Mouse (Mus musculus) MEL (cell line): ENCODE data around the gene Klhl21. TPM values are rescaled to one million over a fixed set of nuclear protein-coding genes. Genes with fewer than 3 reads are reported as not detected.

Experiments
- DNase-seq: peaks from one replicate; pipeline ENCODE4 v3.0.0; 2011; ENCODE audit warnings: low read depth, low spot score
- H3K27ac ChIP-seq: 2 replicates; pipeline ENCODE4 v1.5.1; 2012; ENCODE audit warnings: low read depth, mild to moderate bottlenecking, control low read depth, low read length, moderate library complexity; ENCODE audit not compliant: control insufficient read depth
- H3K27me3 ChIP-seq, 2 experiments: fragments of 150-350 bp in 1 of 2; sonication (generic) in 1 of 2; 2 replicates each; pipeline ENCODE4 v1.6.1; 2012; ENCODE audit warnings: low read length in 2 of 2, mild to moderate bottlenecking in 2 of 2, improper control_type of control experiment in 1 of 2, moderate library complexity in 1 of 2; ENCODE audit not compliant: insufficient read depth in 2 of 2, control insufficient read depth in 1 of 2
- H3K36me3 ChIP-seq, 2 experiments: 2 replicates each; pipeline ENCODE4 v1.6.1; 2012 to 2014; ENCODE audit warnings: low read length in 2 of 2, improper control_type of control experiment in 1 of 2, inconsistent platforms in 1 of 2, mild to moderate bottlenecking in 1 of 2; ENCODE audit not compliant: insufficient read depth in 2 of 2, control insufficient read depth in 1 of 2
- H3K4me1 ChIP-seq, 2 experiments: fragments of 150-350 bp in 1 of 2; sonication (generic) in 1 of 2; 2 replicates each; pipeline ENCODE4 v1.6.1; 2012; ENCODE audit warnings: low read length in 2 of 2, improper control_type of control experiment in 1 of 2, mild to moderate bottlenecking in 1 of 2; ENCODE audit not compliant: insufficient read depth in 2 of 2, control insufficient read depth in 1 of 2
- H3K4me3 ChIP-seq, 2 experiments: fragments of 150-350 bp in 1 of 2; sonication (generic) in 1 of 2; 2 replicates each; pipeline ENCODE4 v1.5.1; 2012; ENCODE audit warnings: low read depth in 2 of 2, low read length in 2 of 2, mild to moderate bottlenecking in 2 of 2, moderate library complexity in 2 of 2, control low read depth in 1 of 2, improper control_type of control experiment in 1 of 2; ENCODE audit not compliant: control insufficient read depth in 1 of 2, insufficient read depth in 1 of 2
- H3K79me2 ChIP-seq: 2 replicates; pipeline ENCODE4 v1.6.1; 2012; ENCODE audit warnings: mild to moderate bottlenecking, low read length, moderate library complexity; ENCODE audit not compliant: control insufficient read depth, poor library complexity, insufficient read depth
- H3K9ac ChIP-seq: 2 replicates; pipeline ENCODE4 v1.6.1; 2012; ENCODE audit warnings: low read depth, mild to moderate bottlenecking, control low read depth, low read length, moderate library complexity; ENCODE audit not compliant: control insufficient read depth, poor library complexity, severe bottlenecking
- H3K9me3 ChIP-seq: fragments of 150-350 bp; sonication (generic); replicated peaks from 2 replicates; pipeline ENCODE4 v1.6.1; 2012; ENCODE audit warnings: mild to moderate bottlenecking, low read length, improper control_type of control experiment, moderate library complexity; ENCODE audit not compliant: insufficient read depth
- CHD2 ChIP-seq: IDR thresholded peaks from 2 replicates; pipeline ENCODE4 v1.6.1; 2011; ENCODE audit warnings: low read length, improper control_type of control experiment
- CTCF ChIP-seq, 3 experiments: IDR thresholded peaks in 2 of 3; conservative IDR thresholded peaks in 1 of 3; 2 replicates each; pipeline ENCODE4 v1.5.1; 2011 to 2012; ENCODE audit warnings: low read length in 3 of 3, low read depth in 2 of 3, mild to moderate bottlenecking in 2 of 3, improper control_type of control experiment in 1 of 3, inconsistent platforms in 1 of 3, mixed read lengths in 1 of 3, moderate library complexity in 1 of 3; ENCODE audit not compliant: control insufficient read depth in 1 of 3, insufficient read depth in 1 of 3, poor library complexity in 1 of 3, severe bottlenecking in 1 of 3
- E2F4 ChIP-seq: IDR thresholded peaks from 2 replicates; pipeline ENCODE4 v1.6.1; 2011; ENCODE audit warnings: low read depth, low read length, improper control_type of control experiment, borderline replicate concordance
- ETS1 ChIP-seq: IDR thresholded peaks from 2 replicates; pipeline ENCODE4 v1.6.1; 2012; ENCODE audit warnings: low read depth, mild to moderate bottlenecking, inconsistent platforms, low read length, improper control_type of control experiment, moderate library complexity
- GABPA ChIP-seq: IDR thresholded peaks from 2 replicates; pipeline ENCODE4 v1.6.1; 2012; ENCODE audit warnings: low read depth, mild to moderate bottlenecking, inconsistent platforms, low read length, improper control_type of control experiment, moderate library complexity
- GATA1 ChIP-seq: IDR thresholded peaks from 2 replicates; pipeline ENCODE4 v1.6.1; 2011; ENCODE audit warnings: low read depth, low read length, improper control_type of control experiment
- HCFC1 ChIP-seq: IDR thresholded peaks from 2 replicates; pipeline ENCODE4 v1.6.1; 2012; ENCODE audit warnings: low read depth, mild to moderate bottlenecking, inconsistent platforms, low read length, improper control_type of control experiment, moderate library complexity
- JUND ChIP-seq: IDR thresholded peaks from 2 replicates; pipeline ENCODE4 v1.6.1; 2011; ENCODE audit warnings: low read depth, mild to moderate bottlenecking, improper control_type of control experiment, low read length
- KAT2A ChIP-seq: conservative IDR thresholded peaks from 2 replicates; pipeline ENCODE4 v1.6.1; 2012; ENCODE audit warnings: low read depth, low read length, improper control_type of control experiment, inconsistent platforms
- MAFK ChIP-seq: IDR thresholded peaks from 2 replicates; pipeline ENCODE4 v1.6.1; 2011; ENCODE audit warnings: low read depth, mild to moderate bottlenecking, low read length, improper control_type of control experiment, borderline replicate concordance
- MAX ChIP-seq: IDR thresholded peaks from 2 replicates; pipeline ENCODE4 v1.6.1; 2011; ENCODE audit warnings: low read length, improper control_type of control experiment
- MAZ ChIP-seq: IDR thresholded peaks from 2 replicates; pipeline ENCODE4 v1.6.1; 2012; ENCODE audit warnings: low read depth, mild to moderate bottlenecking, inconsistent platforms, low read length, improper control_type of control experiment
- MXI1 ChIP-seq: IDR thresholded peaks from 2 replicates; pipeline ENCODE4 v1.6.1; 2011; ENCODE audit warnings: mild to moderate bottlenecking, low read depth, low read length, improper control_type of control experiment
- MYB ChIP-seq: IDR thresholded peaks from 2 replicates; pipeline ENCODE4 v1.6.1; 2011; ENCODE audit warnings: mild to moderate bottlenecking, low read depth, low read length, improper control_type of control experiment
- MYC ChIP-seq: IDR thresholded peaks from 2 replicates; pipeline ENCODE4 v1.6.1; 2011; ENCODE audit warnings: low read depth, mild to moderate bottlenecking, low read length, improper control_type of control experiment, moderate library complexity
- NELFE ChIP-seq: IDR thresholded peaks from 2 replicates; pipeline ENCODE4 v1.6.1; 2011; ENCODE audit warnings: low read depth, low read length, improper control_type of control experiment
- NRF1 ChIP-seq: IDR thresholded peaks from 2 replicates; pipeline ENCODE4 v1.6.1; 2014; ENCODE audit warnings: low read depth, mild to moderate bottlenecking, inconsistent platforms, low read length, improper control_type of control experiment, moderate library complexity; ENCODE audit not compliant: poor library complexity, insufficient read depth, severe bottlenecking
- POLR2A ChIP-seq, 2 experiments: IDR thresholded peaks; 2 replicates each; pipeline ENCODE4 v1.6.1; 2011 to 2012; ENCODE audit warnings: low read length in 2 of 2, mild to moderate bottlenecking in 2 of 2, control low read depth in 1 of 2, improper control_type of control experiment in 1 of 2, low read depth in 1 of 2, moderate library complexity in 1 of 2; ENCODE audit not compliant: control insufficient read depth in 1 of 2, insufficient read depth in 1 of 2, poor library complexity in 1 of 2
- RAD21 ChIP-seq: IDR thresholded peaks from 2 replicates; pipeline ENCODE4 v1.6.1; 2011; ENCODE audit warnings: mild to moderate bottlenecking, low read depth, low read length, improper control_type of control experiment
- RCOR1 ChIP-seq: IDR thresholded peaks from 2 replicates; pipeline ENCODE4 v1.6.1; 2012; ENCODE audit warnings: low read depth, mild to moderate bottlenecking, inconsistent platforms, low read length, improper control_type of control experiment
- SIN3A ChIP-seq: IDR thresholded peaks from 2 replicates; pipeline ENCODE4 v1.6.1; 2012; ENCODE audit warnings: low read length, improper control_type of control experiment, inconsistent platforms
- TAL1 ChIP-seq: IDR thresholded peaks from 2 replicates; pipeline ENCODE4 v1.6.1; 2012; ENCODE audit warnings: mild to moderate bottlenecking, inconsistent platforms, low read length, moderate library complexity, mixed read lengths
- TCF12 ChIP-seq: IDR thresholded peaks from 2 replicates; pipeline ENCODE4 v1.6.1; 2014; ENCODE audit warnings: low read depth, mild to moderate bottlenecking, inconsistent platforms, low read length, improper control_type of control experiment, moderate library complexity
- UBTF ChIP-seq: IDR thresholded peaks from 2 replicates; pipeline ENCODE4 v1.6.1; 2012; ENCODE audit warnings: low read depth, mild to moderate bottlenecking, inconsistent platforms, low read length, improper control_type of control experiment, moderate library complexity, borderline replicate concordance; ENCODE audit not compliant: insufficient read depth
- USF1 ChIP-seq: IDR thresholded peaks from 2 replicates; pipeline ENCODE4 v1.6.1; 2014; ENCODE audit warnings: low read depth, mild to moderate bottlenecking, inconsistent platforms, low read length, improper control_type of control experiment, moderate library complexity
- USF2 ChIP-seq, 2 experiments: IDR thresholded peaks; 2 replicates each; pipeline ENCODE4 v1.6.1; 2011 to 2012; ENCODE audit warnings: improper control_type of control experiment in 2 of 2, low read length in 2 of 2, borderline replicate concordance in 1 of 2, inconsistent platforms in 1 of 2, low read depth in 1 of 2, mild to moderate bottlenecking in 1 of 2; ENCODE audit not compliant: insufficient read depth in 1 of 2
- ZC3H11A ChIP-seq: IDR thresholded peaks from 2 replicates; pipeline ENCODE4 v1.6.1; 2012; ENCODE audit warnings: low read depth, mild to moderate bottlenecking, inconsistent platforms, low read length, improper control_type of control experiment
- ZKSCAN1 ChIP-seq: IDR thresholded peaks from 2 replicates; pipeline ENCODE4 v1.6.1; 2012; ENCODE audit warnings: low read depth, mild to moderate bottlenecking, inconsistent platforms, low read length, improper control_type of control experiment, moderate library complexity
- ZMIZ1 ChIP-seq: IDR thresholded peaks from 2 replicates; pipeline ENCODE4 v1.6.1; 2012; ENCODE audit warnings: low read depth, mild to moderate bottlenecking, inconsistent platforms, low read length, improper control_type of control experiment, moderate library complexity
- ZNF384 ChIP-seq: IDR thresholded peaks from 2 replicates; pipeline ENCODE4 v1.6.1; 2012; ENCODE audit warnings: low read depth, mild to moderate bottlenecking, inconsistent platforms, low read length, improper control_type of control experiment
- polyA plus RNA-seq, 2 experiments: library from polyadenylated mRNA; stranded (reverse) in 1 of 2; unstranded in 1 of 2; fragments of >175 nt in 1 of 2; fragments of >200 nt in 1 of 2; gene quantifications; 2 replicates each; pipeline versions ENCODE4 v1.2.1 to v1.2.4; 2012; ENCODE audit warnings: low replicate concordance in 2 of 2, low read depth in 1 of 2; ENCODE audit not compliant: insufficient read length in 2 of 2, insufficient read depth in 1 of 2, missing spikeins in 1 of 2
- total RNA-seq: library from RNA; depleted of rRNA; stranded (reverse); fragments of 300-350 nt; gene quantifications from 2 replicates; pipeline ENCODE4 v1.2.3, GENCODE M21; 2012

Gene Klhl21
- total and polyA plus RNA-seq, 3 experiments, result 18.0 to 22.5 TPM; not detected in 1

GRCm38 (mm10) chr4:152010091-152010706 lies 1.6 kb downstream of the Klhl21 start:
- Histone ChIP-seq H3K27ac (peak overlapping the region; percentile 26), H3K9me3 (no peaks in the 10 kb centered on the region), H3K4me1 (peaks cover 0 to 11% of the 10 kb centered on the region in 2 experiments; a peak in 3 of 4 replicates)

GRCm38 (mm10) chr4:152010707-152011134 lies 2.1 kb downstream of the Klhl21 start:
- Histone ChIP-seq H3K36me3 (peaks cover 0 to 5% of the 10 kb centered on the region in 2 experiments; a peak in 2 of 4 replicates), H3K4me1 (peaks cover 0 to 11% of the 10 kb centered on the region in 2 experiments; a peak in 3 of 4 replicates), H3K27ac (peak overlapping the region; percentile 26; the same call in 1 of the 2 replicates), H3K9ac (peak overlapping the region; percentile 81), H3K9me3 (no peaks in the 10 kb centered on the region), H3K79me2 (peaks cover 38% of the 10 kb centered on the region)
- no peak for DNase-seq
- TF ChIP-seq POLR2A (IDR thresholded peaks at IDR 0.05; ENCODE audit: control insufficient read depth in 1 of 2, insufficient read depth in 1 of 2, low read depth in 1 of 2, low read length in 2 of 2, poor library complexity in 1 of 2) (no peak), RCOR1 (no peak), MYC (no peak), MYB (no peak), SIN3A (no peak), GATA1 (no peak), KAT2A (no peak), TAL1 (no peak), ZMIZ1 (no peak), UBTF (no peak)
- TF ChIP-seq, all 39 proteins: peak for 0
- H3K4me3 ChIP-seq, result peak overlapping the region; percentile 74 to 83
- H3K27me3 ChIP-seq, result no peaks in the 10 kb centered on the region

More at GRCm38 (mm10) chr4:152010091-152010706, 1.6 kb downstream of the Klhl21 start:
- H3K27me3 ChIP-seq, result no peaks in the 10 kb centered on the region
- peak overlapping the region; percentile 81 for H3K9ac ChIP-seq
- peaks cover 38% of the 10 kb centered on the region for H3K79me2 ChIP-seq
- peak overlapping the region; percentile 74 to 83 for H3K4me3 ChIP-seq
- TF ChIP-seq MAX (peak; percentile 98), MAZ (no peak), MYB (no peak), ZKSCAN1 (no peak), MAFK (no peak), RAD21 (no peak), NRF1 (no peak), E2F4 (no peak), HCFC1 (0 out of 2 replicates have a peak, but pooled peaks have one; percentile 27), MYC (0 out of 2 replicates have a peak, but pooled peaks have one; percentile 53), ETS1 (no peak; the same call in 1 of the 2 replicates), ZC3H11A (no peak), JUND (no peak), SIN3A (peak; percentile 99), POLR2A (IDR thresholded peaks at IDR 0.05; ENCODE audit: control insufficient read depth in 1 of 2, insufficient read depth in 1 of 2, low read depth in 1 of 2, low read length in 2 of 2, poor library complexity in 1 of 2) (0 out of 4 replicates have a peak, but pooled peaks of 1 of the 2 experiments have one; percentile 30), CTCF (IDR thresholded peaks at IDR 0.05 in 2 of 3, conservative IDR thresholded peaks at IDR 0.05 in 1 of 3; ENCODE audit: control insufficient read depth in 1 of 3, insufficient read depth in 1 of 3, low read depth in 2 of 3, low read length in 3 of 3, poor library complexity in 1 of 3, severe bottlenecking in 1 of 3) (no peak), RCOR1 (no peak), TCF12 (no peak), USF1 (peak; percentile 91), GABPA (0 out of 2 replicates have a peak, but pooled peaks have one; percentile 19), USF2 (IDR thresholded peaks at IDR 0.05; ENCODE audit: borderline replicate concordance in 1 of 2, insufficient read depth in 1 of 2, low read depth in 1 of 2, low read length in 2 of 2) (peak; percentile 38 to 64; a peak in 3 of 4 replicates), CHD2 (no peak), UBTF (no peak), MXI1 (peak; percentile 99), ZNF384 (peak; percentile 67), NELFE (no peak; the same call in 1 of the 2 replicates), TAL1 (no peak)
- H3K36me3 ChIP-seq, result peaks cover 0 to 5% of the 10 kb centered on the region in 2 experiments; a peak in 2 of 4 replicates
- peak; percentile 89 for DNase-seq
